Mouse (Mus musculus): ENCODE data around the gene Dpm1. TPM values are rescaled to one million over a fixed set of nuclear protein-coding genes. Genes with fewer than 3 reads are reported as not detected.

The Dpm1 gene
- total and polyA plus RNA-seq, 2 experiments from 2014 or later: 30.0 to 97.2 TPM

GRCm38 (mm10) chr2:168259046-168259445, 28.7 kb upstream of the Dpm1 start:
- Histone ChIP-seq H3K4me2 (ENCODE audit: low read depth, low read length, poor library complexity, severe bottlenecking) (no peak overlapping the region), H3K4me1 (ENCODE audit: insufficient read depth, low read length) (no peaks in the 10 kb centered on the region), H3K27me3 (ENCODE audit: insufficient read depth, low read length) (no peaks in the 10 kb centered on the region), H3K36me3 (ENCODE audit: insufficient read depth, low read length) (no peaks in the 10 kb centered on the region), H3K4me3 (ENCODE audit: low read depth, low read length) (no peak overlapping the region), H3K27ac (ENCODE audit: low read depth, low read length) (no peak overlapping the region), H3K9ac (replicated peaks; ENCODE audit: low read length, poor library complexity, severe bottlenecking) (no peak overlapping the region), H3K9me3 (ENCODE audit: low read length) (no peaks in the 10 kb centered on the region)
- WGBS: 94% methylated on average over 8 of the region's 8 CpGs
- no peak for TF ChIP-seq CTCF (IDR thresholded peaks at IDR 0.05)
- DNase-seq (ENCODE audit: low spot score): no peak
- no peak for ATAC-seq (ENCODE audit: low FRiP score)

GRCm38 (mm10) chr2:168257188-168257587, 26.8 kb upstream of the Dpm1 start:
- Histone ChIP-seq H3K4me3 (ENCODE audit: low read depth, low read length) (no peak overlapping the region), H3K9me3 (ENCODE audit: low read length) (no peaks in the 10 kb centered on the region), H3K36me3 (ENCODE audit: insufficient read depth, low read length) (no peaks in the 10 kb centered on the region), H3K27me3 (ENCODE audit: insufficient read depth, low read length) (no peaks in the 10 kb centered on the region), H3K4me1 (ENCODE audit: insufficient read depth, low read length) (no peaks in the 10 kb centered on the region), H3K4me2 (ENCODE audit: low read depth, low read length, poor library complexity, severe bottlenecking) (no peak overlapping the region), H3K27ac (ENCODE audit: low read depth, low read length) (no peak overlapping the region), H3K9ac (replicated peaks; ENCODE audit: low read length, poor library complexity, severe bottlenecking) (no peak overlapping the region)
- TF ChIP-seq CTCF (IDR thresholded peaks at IDR 0.05): no peak
- 91% methylated on average over 4 of the region's 4 CpGs for WGBS
- DNase-seq (ENCODE audit: low spot score): no peak
- no peak for ATAC-seq (ENCODE audit: low FRiP score)

GRCm38 (mm10) chr2:168256506-168256905, 26.1 kb upstream of the Dpm1 start:
- no peak for TF ChIP-seq CTCF (IDR thresholded peaks at IDR 0.05)
- Histone ChIP-seq H3K4me2 (ENCODE audit: low read depth, low read length, poor library complexity, severe bottlenecking) (no peak overlapping the region), H3K36me3 (ENCODE audit: insufficient read depth, low read length) (no peaks in the 10 kb centered on the region), H3K27me3 (ENCODE audit: insufficient read depth, low read length) (no peaks in the 10 kb centered on the region), H3K9me3 (ENCODE audit: low read length) (no peaks in the 10 kb centered on the region), H3K9ac (replicated peaks; ENCODE audit: low read length, poor library complexity, severe bottlenecking) (no peak overlapping the region), H3K4me1 (ENCODE audit: insufficient read depth, low read length) (no peaks in the 10 kb centered on the region), H3K27ac (ENCODE audit: low read depth, low read length) (no peak overlapping the region), H3K4me3 (ENCODE audit: low read depth, low read length) (no peak overlapping the region)
- no peak for DNase-seq (ENCODE audit: low spot score)
- no peak for ATAC-seq (ENCODE audit: low FRiP score)
- 79% methylated on average over 3 of the region's 3 CpGs for WGBS

- WGBS: 66% methylated on average over 7 of the region's 7 CpGs
- ATAC-seq (ENCODE audit: low FRiP score) (no peak; the same call in 1 of the 2 replicates), DNase-seq (ENCODE audit: low spot score) (peak; percentile 78)
- Histone ChIP-seq H3K4me2 (ENCODE audit: low read depth, low read length, poor library complexity, severe bottlenecking) (no peak overlapping the region), H3K27me3 (ENCODE audit: insufficient read depth, low read length) (no peaks in the 10 kb centered on the region), H3K9ac (replicated peaks; ENCODE audit: low read length, poor library complexity, severe bottlenecking) (no peak overlapping the region), H3K36me3 (ENCODE audit: insufficient read depth, low read length) (no peaks in the 10 kb centered on the region), H3K4me1 (ENCODE audit: insufficient read depth, low read length) (no peaks in the 10 kb centered on the region), H3K27ac (ENCODE audit: low read depth, low read length) (no peak overlapping the region), H3K9me3 (ENCODE audit: low read length) (no peaks in the 10 kb centered on the region), H3K4me3 (ENCODE audit: low read depth, low read length) (no peak overlapping the region)
- peak; percentile 42 for TF ChIP-seq CTCF (IDR thresholded peaks at IDR 0.05)
These were observed 23.4 kb upstream of the Dpm1 start for GRCm38 (mm10) chr2:168253822-168254221.

GRCm38 (mm10) chr2:168252639-168253292, 22.4 kb upstream of the Dpm1 start:
- Histone ChIP-seq H3K4me3 (ENCODE audit: low read depth, low read length) (no peak overlapping the region), H3K9me3 (ENCODE audit: low read length) (no peaks in the 10 kb centered on the region), H3K4me2 (ENCODE audit: low read depth, low read length, poor library complexity, severe bottlenecking) (no peak overlapping the region), H3K36me3 (ENCODE audit: insufficient read depth, low read length) (no peaks in the 10 kb centered on the region), H3K4me1 (ENCODE audit: insufficient read depth, low read length) (no peaks in the 10 kb centered on the region), H3K27me3 (ENCODE audit: insufficient read depth, low read length) (no peaks in the 10 kb centered on the region), H3K9ac (replicated peaks; ENCODE audit: low read length, poor library complexity, severe bottlenecking) (no peak overlapping the region), H3K27ac (ENCODE audit: low read depth, low read length) (no peak overlapping the region)
- 14% methylated on average over 16 of the region's 16 CpGs for WGBS
- DNase-seq (ENCODE audit: low spot score): peak; percentile 59
- TF ChIP-seq CTCF (IDR thresholded peaks at IDR 0.05): peak; percentile 80
- no peak for ATAC-seq (ENCODE audit: low FRiP score)

- Histone ChIP-seq H3K4me2 (ENCODE audit: low read depth, low read length, poor library complexity, severe bottlenecking) (no peak overlapping the region), H3K4me1 (ENCODE audit: insufficient read depth, low read length) (no peaks in the 10 kb centered on the region), H3K9me3 (ENCODE audit: low read length) (no peaks in the 10 kb centered on the region), H3K9ac (replicated peaks; ENCODE audit: low read length, poor library complexity, severe bottlenecking) (no peak overlapping the region), H3K36me3 (ENCODE audit: insufficient read depth, low read length) (no peaks in the 10 kb centered on the region), H3K27ac (ENCODE audit: low read depth, low read length) (no peak overlapping the region), H3K27me3 (ENCODE audit: insufficient read depth, low read length) (no peaks in the 10 kb centered on the region), H3K4me3 (ENCODE audit: low read depth, low read length) (no peak overlapping the region)
- DNase-seq (ENCODE audit: low spot score) (peak; percentile 90), ATAC-seq (ENCODE audit: low FRiP score) (peak; percentile 32; the same call in 1 of the 2 replicates)
- TF ChIP-seq CTCF (IDR thresholded peaks at IDR 0.05): peak; percentile 98
- 18% methylated on average over 8 of the region's 8 CpGs for WGBS
These were observed 19.9 kb upstream of the Dpm1 start for GRCm38 (mm10) chr2:168250270-168250669.
